Mouse (Mus musculus): ENCODE measurements around the gene Gli2.

Gene Gli2

GRCm38 (mm10) chr1:118993775-118994174 lies 59.6 kb downstream of the Gli2 start:
- H3K36me3 ChIP-seq (ENCODE audit: control insufficient read depth, insufficient read depth, low read length, poor library complexity, severe bottlenecking): no peaks in the 10 kb centered on the region
- DNase-seq (ENCODE audit: low read depth, low spot score): no peak
- no peaks in the 10 kb centered on the region for H3K27me3 ChIP-seq (ENCODE audit: control insufficient read depth, insufficient read depth, low read length, poor library complexity, severe bottlenecking)

- Histone ChIP-seq H3K27me3 (ENCODE audit: control insufficient read depth, insufficient read depth, low read length, poor library complexity, severe bottlenecking) (no peaks in the 10 kb centered on the region), H3K36me3 (ENCODE audit: control insufficient read depth, insufficient read depth, low read length, poor library complexity, severe bottlenecking) (no peaks in the 10 kb centered on the region)
- DNase-seq (ENCODE audit: low read depth, low spot score): no peak
Measured at GRCm38 (mm10) chr1:118988331-118988730, 65.1 kb downstream of the Gli2 start.

- DNase-seq (ENCODE audit: low read depth, low spot score): no peak
- no peaks in the 10 kb centered on the region for H3K36me3 ChIP-seq (ENCODE audit: control insufficient read depth, insufficient read depth, low read length, poor library complexity, severe bottlenecking)
- H3K27me3 ChIP-seq (ENCODE audit: control insufficient read depth, insufficient read depth, low read length, poor library complexity, severe bottlenecking): no peaks in the 10 kb centered on the region
Measured at GRCm38 (mm10) chr1:118987538-118987937, 65.9 kb downstream of the Gli2 start.

GRCm38 (mm10) chr1:118983389-118983788 lies 70.0 kb downstream of the Gli2 start:
- Histone ChIP-seq H3K36me3 (ENCODE audit: control insufficient read depth, insufficient read depth, low read length, poor library complexity, severe bottlenecking) (no peaks in the 10 kb centered on the region), H3K27me3 (ENCODE audit: control insufficient read depth, insufficient read depth, low read length, poor library complexity, severe bottlenecking) (no peaks in the 10 kb centered on the region)
- no peak for DNase-seq (ENCODE audit: low read depth, low spot score)

- Histone ChIP-seq H3K27me3 (ENCODE audit: control insufficient read depth, insufficient read depth, low read length, poor library complexity, severe bottlenecking) (no peaks in the 10 kb centered on the region), H3K36me3 (ENCODE audit: control insufficient read depth, insufficient read depth, low read length, poor library complexity, severe bottlenecking) (no peaks in the 10 kb centered on the region)
- no peak for DNase-seq (ENCODE audit: low read depth, low spot score)
Measured at GRCm38 (mm10) chr1:118982805-118983211, 70.6 kb downstream of the Gli2 start.

GRCm38 (mm10) chr1:118981943-118982804 lies 71.2 kb downstream of the Gli2 start:
- DNase-seq (ENCODE audit: low read depth, low spot score): no peak
- H3K27me3 ChIP-seq (ENCODE audit: control insufficient read depth, insufficient read depth, low read length, poor library complexity, severe bottlenecking): no peaks in the 10 kb centered on the region
- no peaks in the 10 kb centered on the region for H3K36me3 ChIP-seq (ENCODE audit: control insufficient read depth, insufficient read depth, low read length, poor library complexity, severe bottlenecking)

GRCm38 (mm10) chr1:118980636-118981035 lies 72.8 kb downstream of the Gli2 start:
- Histone ChIP-seq H3K27me3 (ENCODE audit: control insufficient read depth, insufficient read depth, low read length, poor library complexity, severe bottlenecking) (no peaks in the 10 kb centered on the region), H3K36me3 (ENCODE audit: control insufficient read depth, insufficient read depth, low read length, poor library complexity, severe bottlenecking) (no peaks in the 10 kb centered on the region)
- no peak for DNase-seq (ENCODE audit: low read depth, low spot score)

GRCm38 (mm10) chr1:118976596-118976995 lies 76.8 kb downstream of the Gli2 start:
- H3K36me3 ChIP-seq (ENCODE audit: control insufficient read depth, insufficient read depth, low read length, poor library complexity, severe bottlenecking): no peaks in the 10 kb centered on the region
- DNase-seq (ENCODE audit: low read depth, low spot score): no peak

GRCm38 (mm10) chr1:118975376-118975775 lies 78.0 kb downstream of the Gli2 start:
- DNase-seq (ENCODE audit: low read depth, low spot score): no peak
- H3K27me3 ChIP-seq (ENCODE audit: control insufficient read depth, insufficient read depth, low read length, poor library complexity, severe bottlenecking): no peaks in the 10 kb centered on the region
- no peaks in the 10 kb centered on the region for H3K36me3 ChIP-seq (ENCODE audit: control insufficient read depth, insufficient read depth, low read length, poor library complexity, severe bottlenecking)

More at GRCm38 (mm10) chr1:118976596-118976995, 76.8 kb downstream of the Gli2 start:
- H3K27me3 ChIP-seq (ENCODE audit: control insufficient read depth, insufficient read depth, low read length, poor library complexity, severe bottlenecking): no peaks in the 10 kb centered on the region

GRCm38 (mm10) chr1:118970068-118970467 lies 83.4 kb downstream of the Gli2 start:
- no peaks in the 10 kb centered on the region for H3K36me3 ChIP-seq (ENCODE audit: control insufficient read depth, insufficient read depth, low read length, poor library complexity, severe bottlenecking)
- no peaks in the 10 kb centered on the region for H3K27me3 ChIP-seq (ENCODE audit: control insufficient read depth, insufficient read depth, low read length, poor library complexity, severe bottlenecking)
- DNase-seq (ENCODE audit: low read depth, low spot score): no peak

GRCm38 (mm10) chr1:118969409-118969808 lies 84.0 kb downstream of the Gli2 start:
- no peak for DNase-seq (ENCODE audit: low read depth, low spot score)
- no peaks in the 10 kb centered on the region for H3K36me3 ChIP-seq (ENCODE audit: control insufficient read depth, insufficient read depth, low read length, poor library complexity, severe bottlenecking)

GRCm38 (mm10) chr1:118968661-118969179 lies 84.7 kb downstream of the Gli2 start:
- Histone ChIP-seq H3K36me3 (ENCODE audit: control insufficient read depth, insufficient read depth, low read length, poor library complexity, severe bottlenecking) (no peaks in the 10 kb centered on the region), H3K27me3 (ENCODE audit: control insufficient read depth, insufficient read depth, low read length, poor library complexity, severe bottlenecking) (no peaks in the 10 kb centered on the region)
- DNase-seq (ENCODE audit: low read depth, low spot score): no peak

More at GRCm38 (mm10) chr1:118969409-118969808, 84.0 kb downstream of the Gli2 start:
- H3K27me3 ChIP-seq (ENCODE audit: control insufficient read depth, insufficient read depth, low read length, poor library complexity, severe bottlenecking): no peaks in the 10 kb centered on the region

- no peaks in the 10 kb centered on the region for H3K27me3 ChIP-seq (ENCODE audit: control insufficient read depth, insufficient read depth, low read length, poor library complexity, severe bottlenecking)
- DNase-seq (ENCODE audit: low read depth, low spot score): no peak
- no peaks in the 10 kb centered on the region for H3K36me3 ChIP-seq (ENCODE audit: control insufficient read depth, insufficient read depth, low read length, poor library complexity, severe bottlenecking)
Measured at GRCm38 (mm10) chr1:118967976-118968375, 85.4 kb downstream of the Gli2 start.

- no peak for DNase-seq (ENCODE audit: low read depth, low spot score)
- H3K27me3 ChIP-seq (ENCODE audit: control insufficient read depth, insufficient read depth, low read length, poor library complexity, severe bottlenecking): no peaks in the 10 kb centered on the region
- H3K36me3 ChIP-seq (ENCODE audit: control insufficient read depth, insufficient read depth, low read length, poor library complexity, severe bottlenecking): no peaks in the 10 kb centered on the region
Measured at GRCm38 (mm10) chr1:118967281-118967680, 86.1 kb downstream of the Gli2 start.

- H3K36me3 ChIP-seq (ENCODE audit: control insufficient read depth, insufficient read depth, low read length, poor library complexity, severe bottlenecking): no peaks in the 10 kb centered on the region
- no peaks in the 10 kb centered on the region for H3K27me3 ChIP-seq (ENCODE audit: control insufficient read depth, insufficient read depth, low read length, poor library complexity, severe bottlenecking)
- DNase-seq (ENCODE audit: low read depth, low spot score): no peak
Measured at GRCm38 (mm10) chr1:118958644-118959043, 94.8 kb downstream of the Gli2 start.
